Mouse (Mus musculus) embryo, embryonic 9.5 days (tissue): ENCODE measurements at regions not wholly inside any gene's neighbourhood (a gene's known extent, or its start where the extent isn't known, plus 50 kb on each side); places are given as distances from the start of the nearest gene placed in this dataset.

Experiments
- DNase-seq: peaks from one replicate; pipeline ENCODE4 v3.0.0-alpha.2; 2017; ENCODE audit errors: extremely low spot score

- peak; percentile 16 for DNase-seq
These were observed 53.9 kb upstream of the Bpifa3 start for GRCm38 (mm10) chr2:154076271-154076670.
